ENCODE assay signal across 21 mouse cellular contexts in the genomic region with DNA sequence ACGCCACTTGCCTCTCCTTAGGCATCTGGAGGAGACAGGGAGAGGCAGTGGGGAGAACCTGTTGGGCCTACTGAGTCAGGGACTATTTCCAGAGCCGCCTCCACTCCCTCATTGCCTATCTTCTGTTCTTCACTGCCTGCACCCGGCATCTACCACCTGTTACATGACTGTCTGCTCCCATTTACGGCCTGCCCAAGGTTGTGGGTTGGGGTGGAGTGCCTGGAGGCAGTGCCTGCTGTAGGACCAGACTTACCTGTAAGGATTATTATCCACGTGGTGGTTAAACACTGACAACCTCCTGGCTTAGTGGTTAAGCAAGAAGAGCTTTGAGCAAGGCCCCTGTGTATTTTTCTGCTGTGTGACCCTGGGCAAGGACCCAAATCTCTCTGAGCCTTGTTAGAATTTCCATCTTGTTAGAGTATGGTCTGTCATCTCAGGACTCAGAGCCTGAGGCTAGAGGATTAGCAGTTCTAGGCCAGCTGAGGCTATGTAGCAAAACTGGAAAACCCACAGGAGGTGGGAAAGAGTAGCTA. TPM values are rescaled to one million over a fixed set of nuclear protein-coding genes. Genes with fewer than 3 reads are reported as not detected.
"Had no signal": no experiment of that assay in that cellular context is flagged by ENCODE, and none has a peak within 500 bp of the region (broad histone marks: within the 10 kb centered on the region; RNA-seq: fewer than 3 reads in every experiment).

No protein-coding gene starts in this region.

- H3K27me3 ChIP-seq: midbrain, embryonic 15.5 days; neural tube, embryonic 13.5 days; stomach, embryonic 15.5 days had no signal

- H3K27ac ChIP-seq: layer of hippocampus, adult 2 months; limb, embryonic 13.5 days; liver, embryonic 15.5 days; midbrain, embryonic 15.5 days; neural tube, embryonic 13.5 days; stomach, embryonic 15.5 days had no signal

- H3K4me1 ChIP-seq: midbrain, embryonic 15.5 days; neural tube, embryonic 13.5 days; stomach, embryonic 15.5 days had no signal

- H3K9ac ChIP-seq: limb, embryonic 13.5 days; liver, embryonic 15.5 days; midbrain, embryonic 15.5 days; neural tube, embryonic 13.5 days; stomach, embryonic 15.5 days had no signal

- H3K36me3 ChIP-seq: limb, embryonic 13.5 days; liver, embryonic 15.5 days; midbrain, embryonic 15.5 days; neural tube, embryonic 13.5 days; stomach, embryonic 15.5 days had no signal

- H3K4me3 ChIP-seq: layer of hippocampus, adult 2 months; limb, embryonic 13.5 days; liver, embryonic 15.5 days; midbrain, embryonic 15.5 days; neural tube, embryonic 13.5 days; stomach, embryonic 15.5 days had no signal

- H3K9me3 ChIP-seq: limb, embryonic 13.5 days; liver, embryonic 15.5 days; midbrain, embryonic 15.5 days; neural tube, embryonic 13.5 days; stomach, embryonic 15.5 days had no signal

- ATAC-seq: lung, postnatal 0 days; midbrain, embryonic 15.5 days had no signal

- H3K4me2 ChIP-seq: limb, embryonic 13.5 days; liver, embryonic 11.5 days; liver, embryonic 15.5 days; midbrain, embryonic 11.5 days; midbrain, embryonic 15.5 days; neural tube, embryonic 13.5 days; stomach, embryonic 15.5 days had no signal

- DNase-seq: kidney, postnatal 10 days; kidney, postnatal 4 days; lung, adult 2 months; lung, postnatal 4 days; retina, postnatal 1 day; thymus, postnatal 36 days had no signal

RNA-seq across cellular contexts. Expression of a gene that starts 7.2 kb away (rescaled TPM):
- total RNA-seq: layer of hippocampus, adult 2 months; layer of hippocampus, postnatal 10 days; left cerebral cortex, postnatal 36 days; monocyte, adult 5-6 weeks had no signal
- polyA plus RNA-seq: limb, embryonic 13.5 days; liver, embryonic 11.5 days; liver, embryonic 15.5 days; lung, postnatal 0 days; midbrain, embryonic 11.5 days; midbrain, embryonic 15.5 days; neural tube, embryonic 13.5 days; spleen, adult 2 months; thymus, postnatal 0 days had no signal

RNA-seq across cellular contexts. Expression of a gene that starts 25.0 kb away (rescaled TPM):
- total RNA-seq: layer of hippocampus, adult 2 months; layer of hippocampus, postnatal 10 days; left cerebral cortex, postnatal 36 days; megakaryocyte, adult 5-6 weeks; monocyte, adult 5-6 weeks had no signal
- polyA plus RNA-seq: limb, embryonic 13.5 days; liver, embryonic 11.5 days; liver, embryonic 15.5 days; lung, adult 2 months; spleen, adult 2 months had no signal
